Mouse (Mus musculus): ENCODE data around the gene Anln. TPM values are rescaled to one million over a fixed set of nuclear protein-coding genes. Genes with fewer than 3 reads are reported as not detected.

Anln gene
- polyA plus RNA-seq, 2 experiments: 20.1 to 27.0 TPM

DNA sequence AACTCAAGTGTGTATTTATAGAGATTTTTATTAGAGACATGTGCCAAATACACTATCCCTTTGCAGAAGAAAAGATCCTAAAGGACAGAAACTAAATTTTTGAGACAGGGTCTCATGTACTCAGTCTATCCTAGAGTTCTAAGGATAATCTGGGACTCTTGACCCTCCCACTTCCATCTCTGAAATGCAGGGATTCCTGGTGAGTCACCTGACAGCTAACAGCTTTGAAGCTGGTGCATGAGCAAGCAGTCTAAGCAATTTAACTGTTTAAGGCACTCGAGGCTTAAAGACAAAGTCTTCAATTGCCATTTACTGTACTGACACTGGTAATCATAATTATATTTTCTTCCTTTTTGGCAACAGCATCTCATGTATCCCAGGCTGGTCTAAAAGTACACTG is 33.6 kb upstream of the Anln start:
- TF ChIP-seq CTCF (IDR thresholded peaks at IDR 0.05; ENCODE audit: low read depth) (no peak), EP300 (IDR thresholded peaks at IDR 0.05; ENCODE audit: low read depth) (no peak)
- H3K9me3 ChIP-seq (ENCODE audit: control insufficient read depth, low read length): no peaks in the 10 kb centered on the region
- ATAC-seq (ENCODE audit: insufficient read depth) (no peak), DNase-seq (ENCODE audit: low read depth in 3 of 3, low spot score in 3 of 3) (no peak)
- 64% methylated on average over 1 of the region's 1 CpGs for WGBS (ENCODE audit: insufficient replicate concordance)
- H3K4me3 ChIP-seq (ENCODE audit: insufficient read depth in 1 of 2, low read depth in 2 of 2, low read length in 2 of 2): no peak overlapping the region
- H3K9ac ChIP-seq (replicated peaks): no peak overlapping the region
- H3K4me2 ChIP-seq (ENCODE audit: low read depth): no peak overlapping the region
- H3K4me1 ChIP-seq (replicated peaks; ENCODE audit: control insufficient read depth in 2 of 2, insufficient read depth in 2 of 2, low read length in 1 of 2): peaks cover 0 to 10% of the 10 kb centered on the region in 2 experiments; a peak in 2 of 4 replicates
- no peaks in the 10 kb centered on the region for H3K27me3 ChIP-seq (ENCODE audit: control insufficient read depth, insufficient read depth, low read length)
- H3K36me3 ChIP-seq (replicated peaks; ENCODE audit: control insufficient read depth, insufficient read depth, low read depth): no peaks in the 10 kb centered on the region
- no peak overlapping the region for H3K27ac ChIP-seq

DNA sequence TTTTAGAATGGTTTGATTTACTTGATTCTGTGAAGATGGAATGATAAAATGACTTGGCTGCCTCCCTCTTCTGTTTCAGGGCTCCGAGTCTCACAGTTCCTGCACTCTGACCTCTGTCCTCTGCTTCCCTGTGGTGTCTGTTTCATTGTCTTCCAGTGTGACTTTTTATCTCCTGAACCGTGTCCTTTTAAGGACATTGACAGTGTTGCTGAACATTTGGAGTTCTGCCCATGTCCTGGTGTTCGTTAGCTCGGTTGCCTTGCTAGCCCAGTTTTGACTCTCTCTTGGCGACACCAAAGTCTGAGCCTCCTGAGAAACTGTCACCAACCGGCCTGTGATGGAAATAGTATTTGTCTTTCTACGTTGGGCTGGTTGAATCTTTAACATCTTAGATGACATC is 31.5 kb upstream of the Anln start:
- 59% methylated on average over 7 of the region's 7 CpGs for WGBS (ENCODE audit: insufficient replicate concordance)
- TF ChIP-seq EP300 (IDR thresholded peaks at IDR 0.05; ENCODE audit: low read depth): no peak
- TF ChIP-seq CTCF (IDR thresholded peaks at IDR 0.05; ENCODE audit: low read depth): no peak
- ATAC-seq (ENCODE audit: insufficient read depth) (no peak), DNase-seq (ENCODE audit: low read depth in 3 of 3, low spot score in 3 of 3) (no peak)
- Histone ChIP-seq H3K4me1 (replicated peaks; ENCODE audit: control insufficient read depth in 2 of 2, insufficient read depth in 2 of 2, low read length in 1 of 2) (peaks cover 0 to 15% of the 10 kb centered on the region in 2 experiments; a peak in 2 of 4 replicates), H3K27me3 (ENCODE audit: control insufficient read depth, insufficient read depth, low read length) (no peaks in the 10 kb centered on the region), H3K4me2 (ENCODE audit: low read depth) (no peak overlapping the region), H3K27ac (no peak overlapping the region), H3K9me3 (ENCODE audit: control insufficient read depth, low read length) (no peaks in the 10 kb centered on the region), H3K4me3 (ENCODE audit: insufficient read depth in 1 of 2, low read depth in 2 of 2, low read length in 2 of 2) (no peak overlapping the region), H3K36me3 (replicated peaks; ENCODE audit: control insufficient read depth, insufficient read depth, low read depth) (no peaks in the 10 kb centered on the region), H3K9ac (replicated peaks) (no peak overlapping the region)

- Histone ChIP-seq H3K4me1 (replicated peaks; ENCODE audit: control insufficient read depth in 2 of 2, insufficient read depth in 2 of 2, low read length in 1 of 2) (peaks cover 0 to 15% of the 10 kb centered on the region in 2 experiments; a peak in 2 of 4 replicates), H3K4me3 (ENCODE audit: insufficient read depth in 1 of 2, low read depth in 2 of 2, low read length in 2 of 2) (no peak overlapping the region), H3K9ac (replicated peaks) (no peak overlapping the region), H3K27ac (no peak overlapping the region), H3K4me2 (ENCODE audit: low read depth) (no peak overlapping the region), H3K27me3 (ENCODE audit: control insufficient read depth, insufficient read depth, low read length) (no peaks in the 10 kb centered on the region), H3K9me3 (ENCODE audit: control insufficient read depth, low read length) (no peaks in the 10 kb centered on the region), H3K36me3 (replicated peaks; ENCODE audit: control insufficient read depth, insufficient read depth, low read depth) (no peaks in the 10 kb centered on the region)
- TF ChIP-seq EP300 (IDR thresholded peaks at IDR 0.05; ENCODE audit: low read depth) (no peak), CTCF (IDR thresholded peaks at IDR 0.05; ENCODE audit: low read depth) (no peak)
- DNase-seq (ENCODE audit: low read depth in 3 of 3, low spot score in 3 of 3): no peak
- ATAC-seq (ENCODE audit: insufficient read depth): no peak
- WGBS (ENCODE audit: insufficient replicate concordance): 62% methylated on average over 3 of the region's 3 CpGs
Measured at GRCm38 (mm10) chr9:22419877-22420276, 30.9 kb upstream of the Anln start.

- Histone ChIP-seq H3K27me3 (ENCODE audit: control insufficient read depth, insufficient read depth, low read length) (no peaks in the 10 kb centered on the region), H3K27ac (no peak overlapping the region), H3K36me3 (replicated peaks; ENCODE audit: control insufficient read depth, insufficient read depth, low read depth) (no peaks in the 10 kb centered on the region), H3K9me3 (ENCODE audit: control insufficient read depth, low read length) (no peaks in the 10 kb centered on the region), H3K4me2 (ENCODE audit: low read depth) (no peak overlapping the region), H3K9ac (replicated peaks) (no peak overlapping the region), H3K4me3 (ENCODE audit: insufficient read depth in 1 of 2, low read depth in 2 of 2, low read length in 2 of 2) (no peak overlapping the region), H3K4me1 (replicated peaks; ENCODE audit: control insufficient read depth in 2 of 2, insufficient read depth in 2 of 2, low read length in 1 of 2) (peaks cover 0 to 13% of the 10 kb centered on the region in 2 experiments; a peak in 2 of 4 replicates)
- TF ChIP-seq CTCF (IDR thresholded peaks at IDR 0.05; ENCODE audit: low read depth) (no peak), EP300 (IDR thresholded peaks at IDR 0.05; ENCODE audit: low read depth) (no peak)
- ATAC-seq (ENCODE audit: insufficient read depth) (no peak), DNase-seq (ENCODE audit: low read depth in 3 of 3, low spot score in 3 of 3) (no peak)
- WGBS (ENCODE audit: insufficient replicate concordance): 48% methylated on average over 6 of the region's 6 CpGs
Measured at GRCm38 (mm10) chr9:22417547-22417946, 28.6 kb upstream of the Anln start.

DNA sequence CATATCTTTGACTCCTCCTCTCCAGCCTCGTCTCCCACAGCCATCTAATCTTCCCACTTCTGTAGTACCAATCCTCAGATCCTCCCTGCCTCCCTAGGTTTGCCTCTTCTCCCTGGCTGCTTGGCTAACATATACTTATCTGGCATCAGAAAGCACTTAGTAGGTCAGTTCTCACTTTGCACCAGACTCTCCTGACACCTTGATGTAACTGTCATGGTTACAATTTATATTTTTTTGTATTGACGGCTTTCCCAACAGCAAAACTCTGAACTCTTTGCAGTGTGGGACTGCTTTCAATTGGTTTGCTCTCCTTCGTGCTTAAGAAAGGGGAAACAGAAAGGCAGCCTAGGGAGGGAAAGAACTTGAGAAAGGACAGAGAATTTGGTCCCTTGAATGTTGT is 27.2 kb upstream of the Anln start:
- WGBS (ENCODE audit: insufficient replicate concordance): 59% methylated on average over 3 of the region's 3 CpGs
- no peak for TF ChIP-seq EP300 (IDR thresholded peaks at IDR 0.05; ENCODE audit: low read depth)
- no peak for TF ChIP-seq CTCF (IDR thresholded peaks at IDR 0.05; ENCODE audit: low read depth)
- ATAC-seq (ENCODE audit: insufficient read depth): no peak
- Histone ChIP-seq H3K36me3 (replicated peaks; ENCODE audit: control insufficient read depth, insufficient read depth, low read depth) (no peaks in the 10 kb centered on the region), H3K9ac (replicated peaks) (no peak overlapping the region), H3K4me2 (ENCODE audit: low read depth) (no peak overlapping the region), H3K27me3 (ENCODE audit: control insufficient read depth, insufficient read depth, low read length) (no peaks in the 10 kb centered on the region), H3K4me3 (ENCODE audit: insufficient read depth in 1 of 2, low read depth in 2 of 2, low read length in 2 of 2) (no peak overlapping the region), H3K27ac (no peak overlapping the region), H3K4me1 (replicated peaks; ENCODE audit: control insufficient read depth in 2 of 2, insufficient read depth in 2 of 2, low read length in 1 of 2) (peaks cover 0 to 13% of the 10 kb centered on the region in 2 experiments; a peak in 2 of 4 replicates), H3K9me3 (ENCODE audit: control insufficient read depth, low read length) (no peaks in the 10 kb centered on the region)
- DNase-seq (ENCODE audit: low read depth in 3 of 3, low spot score in 3 of 3): no peak

Measured in liver, embryonic 14.5 days (tissue).